Mouse (Mus musculus): ENCODE measurements at regions not wholly inside any gene's neighbourhood (a gene's known extent, or its start where the extent isn't known, plus 50 kb on each side); places are given as distances from the start of the nearest gene placed in this dataset.

GRCm38 (mm10) chr14:74169131-74169875 lies 471.3 kb upstream of the Htr2a start:
- TF ChIP-seq POLR2A (IDR thresholded peaks at IDR 0.05; ENCODE audit: borderline replicate concordance, low read depth, low read length) (no peak), CTCF (IDR thresholded peaks at IDR 0.05; ENCODE audit: low read depth, low read length) (no peak)

All from bone marrow macrophage, adult 2 months (primary cell).